Mouse (Mus musculus): ENCODE data around the gene Ilvbl. TPM values are rescaled to one million over a fixed set of nuclear protein-coding genes. Genes with fewer than 3 reads are reported as not detected.
"Not testable (repeated sequence)": the region's sequence is repeated elsewhere in the genome, so short reads cannot be mapped to it uniquely, and the experiment has no call there.

The Ilvbl gene
- total RNA-seq, 2 experiments from 2014 or later, result 30.5 to 30.9 TPM

DNA sequence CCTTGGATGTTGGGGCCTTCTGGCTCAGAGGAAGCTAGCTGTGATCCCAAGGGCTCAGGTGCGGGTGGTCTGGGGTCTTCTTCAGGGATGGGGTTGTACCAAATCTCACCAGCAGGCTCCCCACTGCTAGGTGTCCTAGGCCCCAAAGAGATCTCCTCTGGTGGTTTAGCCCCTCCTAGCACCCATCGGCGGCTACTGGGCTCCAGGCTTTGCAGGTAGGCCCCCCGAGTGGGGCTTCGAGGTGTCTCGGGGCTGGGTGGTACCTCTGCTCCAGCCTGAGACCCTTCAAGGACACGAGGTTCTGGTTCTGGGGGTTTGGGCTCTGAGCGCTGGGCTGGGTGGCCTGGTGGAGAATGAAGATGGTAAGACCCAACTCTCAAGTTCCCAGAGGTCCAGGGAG, 15.8 kb downstream of the Ilvbl start:
- no peak for DNase-seq (ENCODE audit: low spot score in 2 of 2)

DNA sequence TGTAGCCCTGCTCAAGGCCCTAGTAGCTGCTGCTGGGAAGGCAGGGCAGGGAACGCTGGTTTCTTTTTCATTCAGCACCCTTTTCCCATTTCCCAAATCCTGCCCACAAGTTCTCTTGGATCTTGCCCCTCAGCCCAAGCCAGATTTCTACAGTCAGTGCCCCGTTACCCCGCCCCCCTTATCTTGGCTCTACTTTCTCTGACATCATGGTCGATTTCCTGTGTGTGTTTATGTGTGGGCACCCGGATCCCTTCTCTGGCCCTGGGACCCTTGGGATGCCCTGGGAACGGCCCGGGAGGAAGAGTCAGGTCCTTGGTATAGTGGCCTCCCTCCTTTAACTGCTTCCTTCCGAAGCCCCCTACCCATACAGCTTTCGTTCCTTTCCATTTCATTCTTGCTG, 16.6 kb downstream of the Ilvbl start:
- DNase-seq (ENCODE audit: low spot score in 2 of 2), result no peak

DNA sequence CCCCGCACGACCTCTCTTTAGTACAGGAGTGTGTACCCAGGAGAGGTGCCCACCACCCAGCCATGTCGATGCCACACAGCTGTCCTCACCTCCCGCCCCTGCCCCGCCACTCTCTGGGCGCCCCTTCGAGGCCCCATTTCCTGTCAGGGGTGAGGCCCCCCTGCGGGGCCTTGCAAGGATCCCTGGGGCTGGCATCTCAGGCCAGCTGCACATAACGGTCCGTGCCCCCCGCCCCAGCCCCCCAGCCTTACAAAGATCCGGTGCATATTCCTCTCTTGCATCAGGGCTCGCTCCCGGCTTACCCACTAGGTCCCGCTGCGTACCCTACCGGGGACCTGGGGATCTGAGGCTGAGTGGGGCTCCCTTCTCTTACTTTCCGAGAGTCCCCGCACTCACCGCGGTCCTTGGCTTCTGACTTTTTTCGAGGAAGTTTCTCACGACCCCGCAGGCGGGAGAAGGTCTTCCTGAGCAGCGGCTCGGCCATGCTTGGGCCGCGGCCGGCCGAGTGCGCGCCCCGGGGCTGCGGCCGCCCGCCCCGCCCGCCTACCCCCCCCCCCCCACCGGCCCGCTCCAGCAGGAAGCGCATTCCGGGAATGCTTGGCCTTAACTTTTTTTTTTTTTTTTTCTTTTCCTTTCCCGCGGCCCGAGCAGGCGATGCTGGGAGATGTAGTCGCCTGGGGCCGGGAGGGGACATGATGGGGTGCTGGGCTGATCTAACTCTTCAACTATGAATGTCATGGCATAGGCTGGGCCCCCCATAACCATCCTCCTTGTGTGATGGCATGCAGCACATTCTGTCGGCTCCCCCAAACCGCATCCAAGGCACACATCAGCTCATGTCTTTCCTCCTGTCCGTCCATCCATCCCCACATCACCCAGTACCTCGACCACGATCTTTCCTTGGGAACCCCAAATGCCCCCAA, 17.5 kb downstream of the Ilvbl start, which contains the start of gene Syde1:
Gene Syde1 (minus strand): TSS at position 559 of the 923 bp plus-strand sequence.
- no peak for DNase-seq (ENCODE audit: low spot score in 2 of 2)

GRCm38 (mm10) chr10:78592856-78593379, 18.8 kb downstream of the Ilvbl start:
- no peak for DNase-seq (ENCODE audit: low spot score in 2 of 2)

- no peak for DNase-seq (ENCODE audit: low spot score in 2 of 2)
Measured at GRCm38 (mm10) chr10:78593736-78594135, 19.6 kb downstream of the Ilvbl start.

DNA sequence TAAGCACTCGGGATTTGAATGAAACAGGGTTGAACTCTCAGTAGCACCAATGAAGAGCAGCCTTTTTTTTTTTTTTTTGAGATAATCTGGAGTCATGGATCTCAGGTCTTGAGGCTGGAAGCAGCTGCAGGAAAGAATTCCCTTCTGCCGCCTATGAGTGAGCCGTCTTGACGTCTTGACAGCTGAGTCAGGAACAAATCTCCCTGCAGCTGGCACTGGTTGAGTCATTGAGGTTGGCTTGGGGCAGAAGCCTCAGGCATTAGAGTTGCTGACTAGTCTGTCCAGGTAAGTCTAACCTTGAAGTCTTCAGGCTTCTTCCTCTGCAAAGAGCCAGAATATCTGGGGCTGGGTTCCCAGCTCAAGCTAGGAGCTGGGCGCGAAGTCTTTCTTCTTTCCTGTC, 20.0 kb downstream of the Ilvbl start:
- no peak for DNase-seq (ENCODE audit: low spot score in 2 of 2)

- DNase-seq (ENCODE audit: low spot score in 2 of 2), result no peak
Measured at GRCm38 (mm10) chr10:78594566-78594965, 20.4 kb downstream of the Ilvbl start.

GRCm38 (mm10) chr10:78599865-78600264, 25.7 kb downstream of the Ilvbl start:
- no peak for DNase-seq (ENCODE audit: low spot score in 2 of 2)

DNA sequence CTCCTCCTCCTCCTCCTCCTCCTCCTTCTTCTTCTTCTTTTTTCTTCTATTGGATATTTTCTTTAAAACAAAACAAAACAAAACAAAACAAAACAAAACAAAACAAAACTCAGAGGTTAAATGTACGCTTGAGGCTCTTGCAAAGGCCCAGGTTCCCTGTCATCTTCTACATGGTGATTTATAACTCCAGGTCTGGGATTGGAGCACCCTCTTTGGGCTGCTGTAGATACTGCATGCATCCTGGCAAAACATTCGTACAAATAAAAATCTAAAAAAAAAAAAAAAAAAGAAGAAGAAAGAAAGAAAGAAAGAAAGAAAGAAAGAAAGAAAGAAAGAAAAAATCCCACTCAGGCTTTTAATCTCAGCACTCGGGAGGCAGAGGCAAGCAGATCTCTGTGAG, 30.9 kb downstream of the Ilvbl start:
- peak; percentile 32 to 44 for DNase-seq (ENCODE audit: low spot score in 2 of 2)

GRCm38 (mm10) chr10:78607602-78608001, 33.5 kb downstream of the Ilvbl start:
- DNase-seq (ENCODE audit: low spot score in 2 of 2), result no peak

- no peak for DNase-seq (ENCODE audit: low spot score in 2 of 2)
Measured at GRCm38 (mm10) chr10:78617974-78618373, 43.8 kb downstream of the Ilvbl start, which contains the start of gene Olfr1357. Olfr1357 (minus strand) TSS chr10:78618074.

DNA sequence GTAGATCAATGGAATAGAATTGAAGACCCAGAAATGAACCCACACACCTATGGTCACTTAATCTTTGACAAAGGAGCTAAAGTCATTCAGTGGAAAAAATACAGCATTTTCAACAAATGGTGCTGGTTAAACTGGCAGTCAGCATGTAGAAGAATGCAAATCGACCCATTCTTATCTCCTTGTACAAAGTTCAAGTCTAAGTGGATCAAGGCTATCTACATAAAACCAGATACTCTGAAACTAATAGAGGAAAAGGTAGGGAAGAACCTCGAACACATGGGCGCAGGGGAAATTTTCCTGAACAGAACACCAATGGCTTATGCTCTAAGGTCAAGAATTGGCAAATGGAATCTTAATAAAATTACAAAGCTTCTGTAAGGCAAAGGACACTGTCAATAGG, 49.0 kb downstream of the Ilvbl start:
- not testable (repeated sequence) for DNase-seq (ENCODE audit: low spot score in 2 of 2)

- DNase-seq (ENCODE audit: low spot score in 2 of 2), result peak in 1 of 2 experiments; percentile 5
Measured at GRCm38 (mm10) chr10:78630194-78630593, 56.0 kb downstream of the Ilvbl start.

GRCm38 (mm10) chr10:78632311-78632710, 58.2 kb downstream of the Ilvbl start:
- peak; percentile 53 to 62 for DNase-seq (ENCODE audit: low spot score in 2 of 2)

Small RNA genes within 50 kb of the gene (microRNA-seq; reads per million reads assigned to microRNA genes)
- 0 reads per million in 2 experiments for gene Gm27541

Other genes starting within 250 kb of the Ilvbl start
- gene Agpat3, start 221.9 kb upstream of the Ilvbl start, total RNA-seq (2021), result 100 to 1,000 TPM; 233 to 243 TPM
- gene Rrp1, start 161.3 kb upstream of the Ilvbl start, total RNA-seq (2021), result 100 to 1,000 TPM; 362 to 368 TPM
- gene Cstb, start 148.7 kb upstream of the Ilvbl start, total RNA-seq (2021), result 10 to 100 TPM; 38.5 to 40.4 TPM
- gene Pdxk, start 109.4 kb upstream of the Ilvbl start, total RNA-seq (2021), result 100 to 1,000 TPM; 124 to 128 TPM
- not detected for gene Olfr1358, start 56.9 kb upstream of the Ilvbl start, total RNA-seq (2021)
- 1 to 10 TPM; 7.8 to 8.5 TPM for gene Syde1, start 17.6 kb downstream of the Ilvbl start, total RNA-seq (2021)
- not detected for gene Olfr1357, start 43.7 kb downstream of the Ilvbl start, total RNA-seq (2021)
- not detected for gene Casp14, start 143.9 kb downstream of the Ilvbl start, total RNA-seq (2021)
- under 1 TPM; 0.49 to 0.59 TPM for gene Ccdc105, start 178.7 kb downstream of the Ilvbl start, total RNA-seq (2021)
- gene Slc1a6, start 206.2 kb downstream of the Ilvbl start, total RNA-seq (2021), result 10 to 100 TPM; 12.7 to 14.1 TPM